Mouse (Mus musculus): Measurements from ENCODE around the gene BC030867. TPM values are rescaled to one million over a fixed set of nuclear protein-coding genes. Genes with fewer than 3 reads are reported as not detected.

Gene BC030867
- polyA plus RNA-seq, 1 experiment from 2014 or later, result 6.8 TPM

- in situ Hi-C loops (cut with MboI; ENCODE audit: low pct_unique_long_range_greater_than_20kb), result no loop called here
- no peak for ATAC-seq
- CTCF ChIA-PET, result interaction anchor here (1.1 to 1.5 kb wide), 2 partner anchors 9 to 19 kb away, joined by 3 to 4 read pairs; no protein-coding TSS in a partner anchor
- DNase-seq (ENCODE audit: low read depth, low spot score), result no peak
- H3K27me3 ChIP-seq, result no peaks in the 10 kb centered on the region
- TF ChIP-seq CTCF (IDR thresholded peaks at IDR 0.05), result no peak
- POLR2A ChIA-PET, result interaction anchor here (1.0 to 1.1 kb wide), 2 partner anchors 12 to 58 kb away, joined by 3 read pairs; partner anchors contain the start of gene Tmem101
These were observed 34.1 kb upstream of the BC030867 start for GRCm38 (mm10) chr11:102214430-102215156.

- POLR2A ChIA-PET, result interaction anchor here (1.0 kb wide), 2 partner anchors 14 to 59 kb away, joined by 3 read pairs; partner anchors contain the start of genes Hdac5 and Tmem101
- ATAC-seq (no peak), DNase-seq (ENCODE audit: low read depth, low spot score) (no peak)
- CTCF ChIA-PET, result no interaction called here
- TF ChIP-seq CTCF (IDR thresholded peaks at IDR 0.05), result no peak
- no peaks in the 10 kb centered on the region for H3K27me3 ChIP-seq
- in situ Hi-C loops (cut with MboI; ENCODE audit: low pct_unique_long_range_greater_than_20kb), result no loop called here
These were observed 33.2 kb upstream of the BC030867 start for GRCm38 (mm10) chr11:102215511-102215910.

- ChIA-PET POLR2A (interaction anchor here (0.7 to 1.4 kb wide), 6 partner anchors 10 to 41 kb away, joined by 3 to 4 read pairs (median 3); partner anchors contain the start of gene Hdac5), CTCF (interaction anchor here (0.8 kb wide), 1 partner anchor 248 kb away, joined by 3 read pairs; no protein-coding TSS in a partner anchor)
- no peak for ATAC-seq
- no peak for DNase-seq (ENCODE audit: low read depth, low spot score)
- TF ChIP-seq CTCF (IDR thresholded peaks at IDR 0.05), result no peak
- no peaks in the 10 kb centered on the region for H3K27me3 ChIP-seq
- in situ Hi-C loops (cut with MboI; ENCODE audit: low pct_unique_long_range_greater_than_20kb), result no loop called here
These were observed 32.4 kb upstream of the BC030867 start for GRCm38 (mm10) chr11:102216056-102216885.

- in situ Hi-C loops (cut with MboI; ENCODE audit: low pct_unique_long_range_greater_than_20kb), result no loop called here
- TF ChIP-seq CTCF (IDR thresholded peaks at IDR 0.05), result no peak
- no peaks in the 10 kb centered on the region for H3K27me3 ChIP-seq
- ChIA-PET CTCF (interaction anchor here (0.8 kb wide), 1 partner anchor 248 kb away, joined by 3 read pairs; no protein-coding TSS in a partner anchor), POLR2A (interaction anchor here (0.6 to 1.4 kb wide), 7 partner anchors 10 to 559 kb away, joined by 3 to 4 read pairs (median 3); partner anchors contain the start of gene Hdac5)
- DNase-seq (ENCODE audit: low read depth, low spot score) (no peak), ATAC-seq (no peak)
These were observed 31.8 kb upstream of the BC030867 start for GRCm38 (mm10) chr11:102216886-102217240.

GRCm38 (mm10) chr11:102217396-102217795 is 31.3 kb upstream of the BC030867 start:
- DNase-seq (ENCODE audit: low read depth, low spot score), result no peak
- no peak for ATAC-seq
- in situ Hi-C loops (cut with MboI; ENCODE audit: low pct_unique_long_range_greater_than_20kb), result no loop called here
- no peaks in the 10 kb centered on the region for H3K27me3 ChIP-seq
- TF ChIP-seq CTCF (IDR thresholded peaks at IDR 0.05), result no peak
- ChIA-PET POLR2A (interaction anchor here (0.6 to 1.4 kb wide), 8 partner anchors 10 to 560 kb away, joined by 3 to 5 read pairs (median 4); partner anchors contain the start of gene Hdac5), CTCF (interaction anchor here (1.2 to 1.3 kb wide), 2 partner anchors 11 to 30 kb away, joined by 3 to 4 read pairs; no protein-coding TSS in a partner anchor)

GRCm38 (mm10) chr11:102217876-102218430 is 30.7 kb upstream of the BC030867 start:
- POLR2A ChIA-PET, result interaction anchor here (0.9 to 1.1 kb wide), 2 partner anchors 28 to 407 kb away, joined by 3 to 5 read pairs; no protein-coding TSS in a partner anchor
- in situ Hi-C loops (cut with MboI; ENCODE audit: low pct_unique_long_range_greater_than_20kb), result no loop called here
- no peak for DNase-seq (ENCODE audit: low read depth, low spot score)
- CTCF ChIA-PET, result interaction anchor here (1.2 to 1.3 kb wide), 2 partner anchors 10 to 29 kb away, joined by 3 to 4 read pairs; no protein-coding TSS in a partner anchor
- no peak for ATAC-seq
- H3K27me3 ChIP-seq, result no peaks in the 10 kb centered on the region
- no peak for TF ChIP-seq CTCF (IDR thresholded peaks at IDR 0.05)

- ChIA-PET CTCF (interaction anchor here (1.2 to 1.3 kb wide), 2 partner anchors 9 to 28 kb away, joined by 3 to 4 read pairs; no protein-coding TSS in a partner anchor), POLR2A (interaction anchor here (1.1 kb wide), 1 partner anchor 406 kb away, joined by 5 read pairs; no protein-coding TSS in a partner anchor)
- in situ Hi-C loops (cut with MboI; ENCODE audit: low pct_unique_long_range_greater_than_20kb), result no loop called here
- H3K27me3 ChIP-seq, result no peaks in the 10 kb centered on the region
- DNase-seq (ENCODE audit: low read depth, low spot score) (peak; percentile 80), ATAC-seq (peak; percentile 67)
- no peak for TF ChIP-seq CTCF (IDR thresholded peaks at IDR 0.05)
These were observed 29.9 kb upstream of the BC030867 start for GRCm38 (mm10) chr11:102218783-102219182.

- ChIA-PET POLR2A (no interaction called here), CTCF (no interaction called here)
- DNase-seq (ENCODE audit: low read depth, low spot score) (no peak), ATAC-seq (no peak)
- no peak for TF ChIP-seq CTCF (IDR thresholded peaks at IDR 0.05)
- in situ Hi-C loops (cut with MboI; ENCODE audit: low pct_unique_long_range_greater_than_20kb), result no loop called here
- H3K27me3 ChIP-seq, result no peaks in the 10 kb centered on the region
These were observed 29.3 kb upstream of the BC030867 start for GRCm38 (mm10) chr11:102219247-102219993.

GRCm38 (mm10) chr11:102219994-102220346 is 28.7 kb upstream of the BC030867 start:
- no peaks in the 10 kb centered on the region for H3K27me3 ChIP-seq
- ATAC-seq (no peak), DNase-seq (ENCODE audit: low read depth, low spot score) (no peak)
- CTCF ChIA-PET, result no interaction called here
- POLR2A ChIA-PET, result interaction anchor here (1.1 kb wide), 1 partner anchor 9 kb away, joined by 3 read pairs; no protein-coding TSS in a partner anchor
- no peak for TF ChIP-seq CTCF (IDR thresholded peaks at IDR 0.05)
- in situ Hi-C loops (cut with MboI; ENCODE audit: low pct_unique_long_range_greater_than_20kb), result no loop called here
